Mouse (Mus musculus) liver, adult 2 months (tissue): ENCODE results near the gene Serpina11.

Source experiments
- CTCF ChIP-seq: fragments of 200-500 bp; IDR thresholded peaks from 2 replicates; pipeline ENCODE4 v1.5.1; 2011; ENCODE audit warnings: low read depth, low read length, control low read depth
- POLR2A ChIP-seq: fragments of 200-500 bp; IDR thresholded peaks from 2 replicates; pipeline ENCODE4 v1.6.1; 2011; ENCODE audit warnings: low read length, control low read depth; ENCODE audit not compliant: insufficient read depth; ENCODE audit errors: extremely low read depth

DNA sequence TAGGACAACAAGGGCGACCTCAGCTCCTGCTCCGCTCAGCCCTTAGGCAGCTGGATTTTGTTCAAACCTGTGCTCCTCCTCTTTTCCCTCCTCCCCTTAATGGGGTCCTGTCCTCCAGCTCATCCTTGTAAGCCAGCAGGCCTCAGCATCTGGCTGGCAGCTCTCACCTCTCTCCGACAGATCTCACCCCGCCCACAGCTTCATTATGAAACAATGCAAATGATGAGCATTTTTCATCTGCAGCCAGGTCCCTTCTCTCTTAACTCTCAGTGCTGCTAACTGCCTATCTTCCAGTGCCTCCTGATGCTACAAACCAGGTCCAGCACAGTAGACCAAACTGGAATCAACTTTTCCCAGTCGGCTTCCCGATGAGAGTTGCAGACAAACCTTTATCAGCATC lies 23.9 kb upstream of the Serpina11 start, which contains the start of gene Serpina9:
- TF ChIP-seq CTCF (no peak), POLR2A (no peak)
